Mouse (Mus musculus) cerebellum, adult 9-10 months (tissue): ENCODE measurements at regions not wholly inside any gene's neighbourhood (a gene's known extent, or its start where the extent isn't known, plus 50 kb on each side); places are given as distances from the start of the nearest gene placed in this dataset.
A peak's percentile ranks its signal among the peaks of the same experiment; 100 is the strongest.

Source experiments
- DNase-seq: peaks from one replicate; pipeline ENCODE4 v3.0.0; 2022

DNA sequence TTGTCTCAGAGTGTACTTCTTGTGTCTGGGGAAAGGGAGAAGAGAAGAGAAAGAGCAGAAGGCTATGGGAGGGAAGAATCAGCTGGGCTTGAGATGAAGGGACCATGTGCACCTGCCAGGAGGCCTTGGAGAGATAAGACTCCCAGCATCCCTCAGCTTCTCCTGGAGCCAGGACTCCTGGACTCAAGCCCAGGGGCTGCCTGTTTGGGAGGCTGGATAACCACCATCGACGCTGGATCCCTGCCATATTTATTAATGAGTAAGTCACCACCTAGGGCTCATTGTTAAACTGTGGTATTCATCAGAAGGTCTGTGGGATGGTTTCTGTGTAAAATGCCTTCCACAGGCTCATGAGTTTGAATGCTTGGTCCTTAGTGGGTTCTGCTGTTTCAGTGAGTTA is 240.7 kb downstream of the Rps15a start:
- DNase-seq = no peak

DNA sequence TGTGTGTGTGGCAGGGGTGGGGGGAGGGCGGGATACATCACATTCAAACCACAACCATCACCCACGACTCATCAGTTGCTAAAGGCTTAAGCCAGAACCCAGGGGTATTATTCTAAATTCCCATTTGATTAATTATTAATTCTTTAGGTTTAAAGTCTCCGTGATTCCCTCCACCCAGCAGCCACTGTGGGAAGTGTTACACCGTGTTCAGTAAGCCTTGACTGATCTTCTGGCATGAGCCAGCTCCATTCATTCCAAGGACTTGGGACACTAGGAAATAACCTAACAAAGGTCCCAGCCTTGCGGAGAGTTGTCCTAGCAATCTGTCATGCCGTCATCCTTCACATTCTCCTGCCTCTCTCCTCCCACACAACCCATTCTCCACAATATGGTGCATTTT is 256.6 kb downstream of the Rps15a start:
- no peak for DNase-seq

DNA sequence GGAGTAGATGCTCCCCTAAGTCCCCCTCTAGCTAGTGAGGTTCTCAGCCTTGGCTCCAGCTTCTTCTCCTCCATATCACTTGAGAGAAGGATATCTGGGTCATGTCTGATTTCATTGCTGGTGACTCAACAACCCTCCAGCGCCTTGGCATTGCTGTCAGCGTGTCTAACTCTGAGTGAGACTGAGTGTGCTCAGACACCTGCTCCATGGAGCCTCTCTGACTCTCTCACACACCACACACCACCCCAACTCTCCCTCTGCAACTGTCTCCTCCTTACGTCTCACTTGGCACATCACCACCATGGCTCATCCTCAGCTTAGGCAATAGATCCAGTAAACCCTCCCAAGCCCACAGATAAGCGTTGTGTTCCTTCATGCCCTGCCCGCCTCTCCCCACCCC is 260.0 kb downstream of the Rps15a start:
- DNase-seq = no peak

DNA sequence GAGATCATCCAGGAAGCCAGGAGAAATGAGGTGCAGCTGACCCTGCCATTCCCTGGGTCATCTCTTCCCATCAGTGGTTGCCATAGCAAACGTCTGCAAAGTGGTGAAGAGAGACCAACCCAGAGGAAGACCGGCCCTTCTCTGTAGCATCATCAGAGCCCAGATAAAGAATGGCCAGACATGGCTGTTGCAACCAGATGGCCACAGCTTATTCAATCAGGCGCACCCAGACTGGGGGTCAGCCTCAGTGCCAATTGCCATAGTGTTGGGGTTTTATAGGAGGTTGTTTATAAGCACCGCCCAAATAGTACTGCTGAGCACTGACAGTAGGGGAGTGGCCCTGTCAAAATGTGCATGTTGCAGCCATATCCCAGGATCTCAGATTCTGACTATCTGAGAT is 262.3 kb downstream of the Rps15a start:
- no peak for DNase-seq

DNA sequence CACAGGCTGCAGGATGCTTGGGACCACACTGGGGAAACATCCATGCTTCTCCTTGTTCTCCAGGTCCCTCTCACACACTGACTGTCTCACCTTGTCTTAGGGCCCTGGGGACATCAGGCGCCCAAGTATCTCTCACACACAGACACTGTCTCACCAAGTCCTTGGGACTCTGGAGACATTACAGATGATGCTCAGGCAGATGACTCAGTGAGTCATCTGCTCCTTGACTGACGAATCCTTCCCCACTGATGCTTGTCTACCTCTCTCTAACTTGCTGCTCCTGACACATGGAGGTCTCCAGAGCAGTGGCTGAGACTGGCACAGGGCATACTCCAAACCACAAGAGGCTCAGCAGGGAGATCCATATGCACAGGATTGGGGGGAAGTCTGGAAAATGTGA is 263.1 kb downstream of the Rps15a start:
- no peak for DNase-seq

DNA sequence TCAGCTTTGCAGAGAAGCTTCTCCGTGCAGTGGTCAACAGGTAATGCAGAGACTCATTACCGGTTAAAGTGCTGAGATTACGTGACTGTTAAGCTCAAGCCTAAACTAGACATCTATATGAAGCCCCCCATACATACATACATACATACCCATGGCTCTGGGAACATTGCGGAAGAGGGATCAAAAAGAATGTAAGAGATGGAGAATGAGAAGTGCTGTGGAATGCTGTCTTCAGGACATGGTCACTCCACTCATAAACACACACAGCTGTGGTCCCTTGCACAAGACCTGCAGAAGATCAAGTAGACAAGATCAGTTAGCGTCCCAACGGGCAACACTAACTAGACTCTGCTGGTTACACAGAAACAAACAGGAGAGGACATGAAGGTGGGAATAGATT is 265.2 kb downstream of the Rps15a start:
- DNase-seq = no peak

DNA sequence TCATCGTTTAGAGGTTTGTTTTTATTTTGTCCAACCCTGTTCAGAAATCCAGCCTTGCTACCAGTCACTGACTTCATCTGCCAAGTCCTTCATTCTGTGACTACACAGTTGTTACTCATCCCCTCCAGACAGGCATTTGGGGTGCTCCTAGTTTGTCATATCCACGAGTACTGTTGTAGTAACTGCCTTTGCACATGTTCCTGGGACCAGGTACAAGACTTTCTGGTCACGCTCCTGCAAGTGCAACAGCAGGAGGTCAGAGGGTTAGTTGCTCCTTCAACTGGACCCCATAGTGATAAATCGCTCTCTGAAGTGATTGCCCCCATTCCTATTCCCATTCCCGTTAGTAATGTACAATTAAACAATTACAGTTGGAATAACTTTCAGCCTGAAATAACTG is 269.9 kb downstream of the Rps15a start:
- DNase-seq = no peak

DNA sequence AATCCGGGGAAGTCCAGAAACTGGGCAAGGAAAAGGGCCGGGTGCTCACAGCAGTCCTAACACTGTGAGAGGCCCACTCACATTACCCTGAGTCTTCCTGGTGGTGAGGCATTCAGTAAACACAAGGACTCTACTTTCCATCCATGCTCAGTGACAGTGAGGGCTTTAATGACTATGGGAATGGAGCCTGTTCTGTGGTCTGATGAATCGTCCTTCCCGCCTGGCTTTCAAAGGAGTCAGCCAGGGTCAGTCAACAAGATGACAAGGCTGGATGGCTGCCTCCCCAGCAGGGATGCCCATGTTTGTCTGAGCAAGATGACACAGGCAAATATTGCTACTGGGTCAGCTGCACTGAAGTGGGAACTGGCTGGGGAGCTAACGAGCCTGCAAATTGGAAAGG is 273.2 kb downstream of the Rps15a start:
- peak; percentile 1 for DNase-seq

DNA sequence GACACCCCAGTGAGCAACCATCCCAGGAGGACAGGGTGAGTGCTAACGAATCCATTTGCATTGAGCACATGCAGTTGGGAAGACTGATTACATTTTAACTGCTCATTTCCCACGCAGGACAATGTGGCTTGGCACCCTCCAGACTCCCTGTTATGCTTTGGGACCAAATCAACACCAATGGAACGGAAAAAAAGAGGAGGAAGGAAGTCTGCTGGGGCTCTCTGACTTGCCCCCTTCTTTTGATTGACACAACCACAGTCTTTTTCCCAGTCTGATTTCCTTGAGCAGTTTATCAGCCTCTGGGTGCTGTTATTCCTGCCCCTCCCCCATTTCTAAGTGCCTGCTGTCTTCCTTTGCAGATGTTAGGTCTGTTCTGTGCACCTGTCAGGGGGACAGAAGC is 321.0 kb downstream of the Rps15a start:
- no peak for DNase-seq

DNA sequence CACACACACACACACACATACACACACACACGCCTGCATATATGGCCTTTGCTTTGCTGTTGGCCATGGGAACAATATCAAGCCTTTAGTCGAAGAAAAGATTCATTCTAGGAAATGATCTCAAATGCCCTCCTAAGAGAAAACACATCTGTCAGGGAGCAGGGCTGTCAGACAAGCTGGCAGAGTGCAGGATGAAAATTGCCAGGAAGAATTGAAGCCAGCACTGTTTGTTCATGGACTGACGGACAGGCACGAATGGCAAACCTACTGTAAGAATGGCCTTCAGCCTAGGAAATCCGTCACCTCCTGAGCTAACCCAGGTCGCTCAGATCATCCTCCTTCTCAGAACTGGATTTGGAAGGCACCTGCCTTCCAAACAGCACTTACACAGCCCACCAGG is 322.0 kb downstream of the Rps15a start:
- no peak for DNase-seq

DNA sequence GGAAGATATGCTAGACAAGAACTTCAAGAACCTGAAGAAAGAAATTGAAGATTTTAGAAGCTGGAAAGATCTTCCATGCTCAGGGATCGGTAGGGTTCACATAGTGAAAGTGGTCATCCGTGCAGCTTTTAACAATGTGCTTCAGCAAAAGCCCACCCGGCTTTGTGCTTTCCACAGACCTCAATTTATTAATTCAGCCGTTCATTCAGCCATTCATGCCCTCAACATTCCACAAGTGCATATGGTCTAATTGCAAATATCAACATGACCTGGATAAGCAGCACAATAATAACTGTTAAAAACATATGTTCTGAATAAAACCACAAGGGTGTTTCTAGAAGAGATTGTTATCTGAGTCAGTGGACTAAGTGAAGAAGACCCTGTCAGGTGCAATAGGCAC is 323.5 kb downstream of the Rps15a start:
- no peak for DNase-seq

DNA sequence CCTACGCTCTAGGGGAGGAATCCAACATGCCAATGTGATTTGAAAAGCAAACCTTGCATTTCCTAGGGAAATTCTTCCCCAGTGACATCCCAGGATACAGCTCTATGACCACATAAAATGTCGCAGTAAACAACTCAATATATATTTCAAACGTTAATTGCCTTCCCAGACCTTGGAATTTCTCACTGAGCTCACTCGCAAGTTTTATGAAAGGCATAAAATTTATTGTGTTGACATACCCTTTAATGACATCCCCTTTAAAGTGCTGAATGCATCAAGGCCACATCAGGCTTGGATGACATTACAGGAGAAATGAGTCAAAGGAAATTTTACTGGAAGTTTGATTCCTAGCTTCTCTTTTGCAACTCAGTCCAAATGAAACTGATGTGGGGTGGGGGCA is 337.0 kb downstream of the Rps15a start:
- DNase-seq = no peak

DNA sequence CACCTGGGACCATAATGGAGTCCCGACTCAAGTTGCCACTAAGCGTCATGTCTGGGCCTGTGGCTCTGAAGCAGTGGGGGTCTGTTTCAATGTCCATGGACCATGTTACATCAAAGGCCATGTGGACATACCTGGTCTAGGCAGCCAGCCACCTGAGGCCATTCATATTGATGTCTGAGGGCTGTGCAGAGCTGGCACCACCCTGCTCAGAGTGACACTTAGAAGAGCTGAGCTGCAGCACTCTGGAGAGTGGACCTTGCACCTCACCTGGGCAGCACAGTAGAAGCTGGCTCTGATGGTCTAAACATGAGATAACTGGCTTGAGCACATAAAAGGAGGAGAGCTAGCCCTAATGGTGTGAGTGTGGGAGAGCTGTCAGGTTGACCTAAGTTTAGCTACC is 338.1 kb downstream of the Rps15a start:
- DNase-seq = no peak

DNA sequence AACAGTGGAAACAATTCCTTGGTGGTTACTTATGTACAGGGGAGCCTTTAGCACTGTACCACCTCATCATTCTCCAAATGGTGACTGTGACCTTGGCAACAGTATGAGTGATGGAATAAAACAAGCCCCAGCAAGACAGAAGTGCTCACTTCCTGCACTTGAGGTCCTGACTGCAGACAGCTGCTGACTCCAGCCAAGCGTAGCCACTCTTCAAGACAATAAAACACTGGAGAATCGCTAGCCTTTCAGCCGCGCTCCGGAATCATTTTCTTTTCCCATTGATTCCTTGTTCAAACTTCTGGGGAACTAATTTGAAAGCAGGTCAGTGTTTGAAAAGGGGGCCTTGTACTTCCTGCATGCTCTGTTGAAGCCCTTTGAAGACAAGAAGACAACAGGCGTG is 344.2 kb downstream of the Rps15a start:
- DNase-seq = no peak

DNA sequence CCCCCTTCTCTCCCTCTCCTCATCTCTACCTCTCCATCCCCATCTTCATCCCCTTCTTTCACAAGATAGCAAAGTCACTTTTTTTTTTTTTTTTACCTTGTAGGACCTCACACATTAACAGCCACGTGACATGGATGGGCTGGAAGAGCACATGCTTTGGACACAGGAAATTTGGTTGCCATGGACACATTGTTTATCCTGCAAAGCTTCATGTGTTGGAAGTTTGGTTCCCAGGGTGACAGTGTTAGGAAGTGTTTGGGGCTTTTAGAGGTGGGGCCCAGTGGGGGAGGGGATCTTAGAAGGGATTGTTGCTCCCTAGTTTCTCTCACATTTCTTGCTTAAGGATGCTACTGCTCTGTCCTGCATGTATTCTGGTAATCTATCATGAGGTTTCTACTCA is 356.5 kb downstream of the Rps15a start:
- no peak for DNase-seq

DNA sequence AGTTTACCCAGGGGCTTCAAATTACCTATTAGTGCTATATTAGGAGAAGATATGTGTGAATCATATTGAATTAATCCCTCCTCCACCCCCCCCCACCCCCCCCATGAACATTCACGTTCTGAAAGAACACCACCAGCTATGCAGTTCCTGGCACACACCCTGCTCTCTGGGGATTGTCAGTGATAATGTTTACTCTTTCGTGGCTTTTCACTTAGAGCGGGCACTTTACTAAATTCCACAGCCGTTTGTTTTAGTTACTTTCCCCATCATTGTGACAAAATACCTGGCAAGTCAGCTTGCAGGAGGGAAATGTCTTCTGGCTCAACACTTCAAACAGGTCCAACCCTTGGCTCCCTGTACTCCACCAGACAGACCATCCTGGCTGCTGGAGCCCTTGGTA is 359.0 kb downstream of the Rps15a start:
- DNase-seq = no peak

DNA sequence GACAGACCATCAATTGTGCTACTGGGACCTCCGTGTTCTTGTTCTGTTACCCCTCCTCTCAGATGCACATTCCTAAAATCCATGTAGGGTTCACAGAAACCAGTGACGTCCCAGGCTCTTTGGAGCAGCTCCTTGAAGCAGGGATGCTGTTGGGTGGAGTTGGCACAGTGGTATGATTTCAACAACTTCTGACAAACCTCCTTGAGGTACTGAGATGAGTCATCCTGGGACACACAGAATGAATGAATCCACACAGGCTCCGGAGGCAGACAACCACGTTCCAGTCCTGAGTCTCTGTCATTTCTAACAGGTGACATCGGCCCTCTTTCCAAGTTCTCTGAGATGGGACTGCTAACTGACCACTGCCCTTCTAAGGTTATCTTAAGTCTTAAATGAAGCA is 360.2 kb downstream of the Rps15a start:
- no peak for DNase-seq

DNA sequence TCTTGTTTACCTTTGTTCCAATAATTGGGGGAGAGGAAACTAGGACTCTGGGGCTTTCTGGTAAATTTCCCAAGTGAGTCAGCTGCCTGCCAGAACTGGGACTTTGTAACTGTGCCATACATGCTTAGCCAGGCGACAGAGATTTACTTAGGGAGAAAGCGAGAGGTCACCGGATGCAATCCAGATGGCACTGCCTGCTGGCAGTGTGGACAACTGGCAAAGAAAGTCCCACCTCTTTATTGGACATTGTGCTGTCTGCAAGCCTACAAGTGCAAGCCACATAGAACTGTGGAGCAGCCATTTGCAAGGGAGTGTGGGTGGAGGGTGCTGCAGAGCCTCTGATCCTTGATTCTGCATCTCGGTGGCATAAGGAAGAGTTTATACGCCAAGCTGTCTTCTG is 362.7 kb downstream of the Rps15a start:
- DNase-seq = peak; percentile 16

DNA sequence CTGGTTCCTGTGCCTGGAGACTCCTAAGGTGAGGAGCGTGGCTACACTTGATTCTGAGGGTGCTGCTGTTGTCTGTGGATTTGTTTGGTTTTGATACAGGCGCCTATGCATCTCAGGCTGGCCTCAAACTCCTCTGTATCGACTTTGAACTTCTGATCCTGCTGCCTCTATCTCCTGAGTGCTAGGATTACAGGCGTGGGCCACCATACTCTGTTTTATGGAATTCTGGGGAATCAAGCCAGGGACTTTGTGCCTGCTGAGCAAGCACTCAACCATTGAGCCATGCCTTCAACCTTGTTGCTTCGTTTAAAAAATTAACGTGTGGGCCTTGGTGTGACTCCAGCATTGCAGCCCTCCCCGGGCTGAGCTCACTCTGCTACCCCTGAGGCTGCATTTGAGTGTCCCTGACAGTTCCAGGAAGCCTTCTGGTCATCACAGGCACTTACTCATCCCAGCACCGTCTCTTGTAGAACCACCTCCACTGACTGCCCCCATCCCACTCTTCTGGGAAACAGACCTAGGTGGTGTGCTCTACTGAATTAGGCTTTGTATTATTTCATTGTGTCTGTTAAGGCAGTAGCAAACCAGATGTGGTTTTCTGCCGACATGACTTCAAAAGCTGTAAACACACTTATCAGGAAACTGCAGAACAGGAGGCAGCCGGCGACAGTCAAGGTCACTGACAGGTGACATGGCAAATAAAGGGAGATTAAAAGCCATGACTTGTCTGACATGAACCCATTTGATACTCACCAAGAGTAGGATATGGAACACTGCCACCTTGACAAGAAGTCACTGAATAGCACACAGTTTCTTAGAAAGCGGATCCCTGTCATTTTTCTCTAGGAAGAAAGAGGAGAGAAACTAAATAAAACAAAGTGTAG is 363.4 kb downstream of the Rps15a start:
- no peak for DNase-seq

DNA sequence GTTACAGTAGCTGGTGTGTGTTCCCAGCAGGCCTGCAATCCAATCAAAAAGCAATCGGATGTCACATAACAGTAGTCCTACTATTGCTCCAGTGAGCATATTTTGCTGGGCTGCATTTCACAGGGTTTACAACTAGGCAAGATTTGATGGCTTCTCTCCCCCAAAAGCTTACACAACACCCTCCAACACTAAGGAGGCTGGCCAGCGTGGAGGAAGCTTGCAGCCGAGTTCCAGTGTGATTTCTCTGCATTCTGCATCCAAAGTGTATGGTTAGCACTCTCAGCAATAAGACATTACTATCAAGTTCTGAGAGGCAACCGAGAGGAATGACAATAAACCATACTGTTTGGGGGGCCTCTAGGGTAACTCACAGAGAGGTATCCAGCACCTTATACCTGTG is 367.2 kb downstream of the Xylt1 start:
- no peak for DNase-seq

DNA sequence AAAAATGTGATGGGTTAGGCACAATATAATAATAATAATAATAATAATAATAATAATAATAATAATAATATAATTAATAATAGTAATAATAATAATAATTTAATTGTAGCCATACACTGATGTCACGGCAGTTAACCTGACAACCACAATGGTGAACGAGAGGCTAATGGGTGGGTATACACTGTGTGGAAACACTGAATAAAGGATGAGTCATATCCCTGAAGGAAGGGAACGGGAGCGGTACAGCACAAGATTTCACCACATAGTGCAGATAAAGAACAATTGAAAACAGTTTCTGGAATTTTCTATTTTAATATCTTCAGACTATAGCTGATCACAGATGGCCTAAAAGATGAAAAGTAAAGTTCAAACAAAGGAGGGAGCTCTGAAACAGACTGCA is 365.6 kb downstream of the Xylt1 start:
- DNase-seq = no peak

DNA sequence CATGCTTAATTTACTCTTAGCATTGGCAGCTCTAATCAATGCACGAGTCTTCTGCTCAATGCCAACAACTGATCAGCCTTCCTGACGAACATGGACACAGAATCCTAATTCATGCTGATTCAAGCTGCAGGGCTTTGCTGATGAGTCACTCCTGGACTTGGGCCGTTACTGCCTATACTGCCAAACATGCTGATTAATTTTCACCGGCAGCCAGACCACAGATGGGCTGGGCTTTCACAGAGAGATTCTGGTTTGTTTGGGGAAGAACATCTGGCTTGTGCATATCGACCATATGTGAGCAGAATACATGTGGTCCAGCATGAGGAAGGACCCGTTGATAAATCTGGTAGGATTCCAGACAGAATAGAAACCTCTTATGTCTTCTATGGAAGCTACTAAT is 358.9 kb downstream of the Xylt1 start:
- no peak for DNase-seq

DNA sequence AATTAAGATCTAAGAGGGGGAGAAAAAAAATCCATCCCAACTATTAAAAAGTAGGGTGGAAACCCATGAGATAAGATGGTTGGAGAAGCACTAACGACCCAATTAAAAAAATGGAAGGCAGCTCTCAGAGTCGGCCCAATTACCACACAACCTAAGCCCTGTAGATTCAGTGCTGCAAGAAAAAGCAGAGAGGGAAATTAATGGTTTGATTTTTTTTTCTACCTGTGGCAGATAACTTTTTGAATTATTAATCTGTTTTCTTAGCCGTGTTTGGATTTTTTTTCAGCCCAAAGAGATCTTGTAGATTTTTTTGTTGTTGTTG is 354.9 kb downstream of the Xylt1 start:
- DNase-seq = no peak

DNA sequence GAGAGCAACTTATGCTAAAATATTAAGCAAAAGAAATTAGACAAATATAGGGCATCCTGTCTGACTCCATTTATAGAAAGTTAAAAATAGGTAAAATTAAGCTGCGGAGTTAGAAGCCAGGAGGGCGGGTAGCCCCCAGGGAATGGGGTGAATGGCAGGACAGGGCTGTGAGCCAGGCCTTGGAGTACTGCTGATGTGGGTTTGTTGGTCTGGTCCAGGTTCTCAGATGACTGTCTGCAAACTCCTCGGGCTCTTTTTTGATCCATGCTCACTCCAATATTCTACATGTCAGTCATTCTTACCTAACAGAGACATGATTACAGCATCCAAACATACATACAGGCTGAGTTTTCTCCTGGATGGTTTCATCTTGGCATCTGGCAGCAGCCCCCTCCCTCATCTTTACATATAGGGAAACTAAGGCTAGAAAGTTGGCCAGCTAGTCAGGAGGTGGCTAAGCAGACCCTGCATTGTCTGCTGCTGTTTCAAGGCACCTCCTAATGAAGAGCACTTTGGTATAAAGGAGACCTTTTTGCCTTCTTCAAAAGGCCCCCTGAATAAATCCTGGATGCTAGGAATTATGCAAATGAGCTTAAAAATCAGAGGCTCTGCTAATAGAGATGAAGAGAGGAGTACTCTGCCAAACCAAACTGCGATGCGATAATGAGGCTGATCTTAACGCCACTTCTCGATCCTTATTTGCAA is 354.4 kb downstream of the Xylt1 start:
- no peak for DNase-seq

DNA sequence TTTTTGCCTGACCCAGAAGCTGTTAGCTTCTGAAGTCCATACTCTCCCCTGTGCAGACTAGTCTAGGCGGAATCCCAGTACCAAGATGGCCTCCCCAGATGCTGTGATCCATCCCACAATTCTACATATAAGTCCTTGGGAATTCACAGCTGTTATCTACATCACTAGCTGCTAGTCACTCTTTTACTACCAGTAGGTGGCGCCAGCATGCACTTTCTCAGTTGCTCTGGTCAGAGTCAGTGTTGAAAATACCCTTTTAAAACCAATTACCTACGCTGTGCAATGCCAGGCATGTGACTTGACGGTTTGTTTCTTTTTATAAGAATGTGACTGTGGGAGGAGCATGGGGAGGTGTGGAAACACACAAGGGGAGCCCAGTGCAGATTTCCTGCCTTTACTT is 348.3 kb downstream of the Xylt1 start:
- no peak for DNase-seq
